Mouse (Mus musculus): ENCODE data around the gene Ank3.

DNA sequence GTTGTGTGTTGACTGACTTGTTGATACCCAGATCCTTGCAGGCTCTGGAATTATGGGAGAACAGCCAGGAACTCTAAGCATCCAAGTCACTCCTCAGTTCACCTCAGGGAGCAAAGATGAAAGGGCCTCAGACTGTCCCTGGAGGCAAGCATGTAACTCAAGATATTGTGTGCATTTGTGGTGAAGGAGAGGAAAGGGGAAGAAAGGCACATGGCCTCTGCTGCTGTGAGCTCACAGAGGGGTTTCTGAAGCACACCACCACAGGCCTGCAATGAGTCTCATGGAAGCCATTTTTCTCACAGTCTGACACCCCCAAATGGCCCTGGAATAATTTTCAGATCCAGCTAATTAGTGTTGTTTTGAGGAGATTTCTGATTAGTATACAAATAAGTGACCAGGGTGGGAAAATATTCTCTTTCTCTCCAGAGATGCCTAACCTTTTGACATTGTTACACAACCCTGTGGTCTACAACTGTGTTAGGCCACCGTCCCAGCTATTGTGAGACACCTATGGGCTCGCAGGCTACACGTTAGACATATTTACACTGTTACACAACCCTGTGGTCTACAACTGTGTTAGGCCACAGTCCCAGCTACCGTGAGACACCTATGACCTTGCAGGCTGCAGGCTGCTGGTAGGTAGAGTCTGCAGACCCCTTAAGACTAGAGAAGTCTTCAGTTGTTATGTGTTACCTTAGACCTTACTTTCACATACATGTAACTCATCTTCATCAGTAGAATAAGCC lies 485.5 kb downstream of the Ank3 start:
- no peak for TF ChIP-seq CTCF (IDR thresholded peaks at IDR 0.05; ENCODE audit: control insufficient read depth, insufficient read depth, low read length)
- TF ChIP-seq POLR2A (IDR thresholded peaks at IDR 0.05; ENCODE audit: borderline replicate concordance, control insufficient read depth, low read depth, low read length): no peak
